Mouse (Mus musculus): ENCODE measurements at regions not wholly inside any gene's neighbourhood (a gene's known extent, or its start where the extent isn't known, plus 50 kb on each side); places are given as distances from the start of the nearest gene placed in this dataset.

DNA sequence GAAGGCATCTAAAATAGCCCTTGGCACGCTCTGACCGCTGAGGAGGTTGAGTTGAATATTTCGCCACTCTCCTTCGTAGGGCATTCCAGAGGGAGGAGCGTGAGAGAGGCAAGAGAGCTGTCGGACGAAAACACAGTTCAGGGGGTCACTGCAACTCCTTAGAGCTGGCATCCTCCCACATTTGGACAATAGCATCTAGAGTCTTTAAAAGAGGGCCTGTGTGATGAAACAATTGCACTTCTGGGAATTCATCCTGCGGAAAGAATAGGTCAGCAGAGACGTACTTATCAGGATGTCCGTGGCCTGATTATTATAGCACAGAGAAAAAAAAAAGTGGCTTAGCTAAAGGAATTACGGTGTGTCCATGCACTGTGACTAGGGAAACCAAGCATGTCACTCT is 156.8 kb downstream of the Efnb1 start:
- no peak for TF ChIP-seq CTCF (IDR thresholded peaks at IDR 0.05)
- TF ChIP-seq POLR2A (IDR thresholded peaks at IDR 0.05; ENCODE audit: insufficient read depth, low read depth, low read length) = no peak
- TF ChIP-seq EP300 (IDR thresholded peaks at IDR 0.05; ENCODE audit: insufficient read depth, low read depth, low read length) = no peak

All from heart, adult 2 months (tissue).